Mouse (Mus musculus): ENCODE results near the gene Setd1a. TPM values are rescaled to one million over a fixed set of nuclear protein-coding genes. Genes with fewer than 3 reads are reported as not detected.

Gene Setd1a
- polyA plus RNA-seq, 1 experiment from 2014 or later = 6.2 TPM

- no peak overlapping the region for H3K4me2 ChIP-seq (ENCODE audit: low read depth, low read length)
- H3K4me3 ChIP-seq (ENCODE audit: low read length) = no peak overlapping the region
- H3K9ac ChIP-seq (ENCODE audit: low read depth, low read length) = no peak overlapping the region
- no peaks in the 10 kb centered on the region for H3K27me3 ChIP-seq (replicated peaks; ENCODE audit: control insufficient read depth, insufficient read depth, low read length)
- H3K27ac ChIP-seq (ENCODE audit: low read length) = peak overlapping the region; percentile 59
- peaks cover 4% of the 10 kb centered on the region; the same call in 1 of the 2 replicates for H3K36me3 ChIP-seq (ENCODE audit: control insufficient read depth, insufficient read depth, low read length)
- H3K4me1 ChIP-seq (ENCODE audit: control insufficient read depth, insufficient read depth, low read length) = peaks cover 9% of the 10 kb centered on the region; the same call in 1 of the 2 replicates
- ATAC-seq = peak; percentile 67
- WGBS = 33% methylated on average over 7 of the region's 7 CpGs
- H3K9me3 ChIP-seq (ENCODE audit: control insufficient read depth, low read length) = no peaks in the 10 kb centered on the region
Measured at GRCm38 (mm10) chr7:127761026-127761425, 15.4 kb upstream of the Setd1a start.

- H3K4me1 ChIP-seq (ENCODE audit: control insufficient read depth, insufficient read depth, low read length) = peaks cover 14% of the 10 kb centered on the region
- H3K36me3 ChIP-seq (ENCODE audit: control insufficient read depth, insufficient read depth, low read length) = peaks cover 8% of the 10 kb centered on the region; the same call in 1 of the 2 replicates
- H3K9ac ChIP-seq (ENCODE audit: low read depth, low read length) = no peak overlapping the region
- no peak for ATAC-seq
- no peaks in the 10 kb centered on the region for H3K27me3 ChIP-seq (replicated peaks; ENCODE audit: control insufficient read depth, insufficient read depth, low read length)
- no peaks in the 10 kb centered on the region for H3K9me3 ChIP-seq (ENCODE audit: control insufficient read depth, low read length)
- no peak overlapping the region for H3K27ac ChIP-seq (ENCODE audit: low read length)
- no peak overlapping the region for H3K4me3 ChIP-seq (ENCODE audit: low read length)
- no peak overlapping the region for H3K4me2 ChIP-seq (ENCODE audit: low read depth, low read length)
- WGBS = 88% methylated on average over 4 of the region's 4 CpGs
Measured at GRCm38 (mm10) chr7:127763642-127764041, 12.8 kb upstream of the Setd1a start.

GRCm38 (mm10) chr7:127765756-127766155 lies 10.7 kb upstream of the Setd1a start:
- ATAC-seq = no peak
- H3K27ac ChIP-seq (ENCODE audit: low read length) = no peak overlapping the region
- no peak overlapping the region for H3K4me2 ChIP-seq (ENCODE audit: low read depth, low read length)
- no peak overlapping the region for H3K9ac ChIP-seq (ENCODE audit: low read depth, low read length)
- peaks cover 13% of the 10 kb centered on the region for H3K4me1 ChIP-seq (ENCODE audit: control insufficient read depth, insufficient read depth, low read length)
- 79% methylated on average over 2 of the region's 2 CpGs for WGBS
- no peaks in the 10 kb centered on the region for H3K27me3 ChIP-seq (replicated peaks; ENCODE audit: control insufficient read depth, insufficient read depth, low read length)
- no peaks in the 10 kb centered on the region for H3K9me3 ChIP-seq (ENCODE audit: control insufficient read depth, low read length)
- H3K4me3 ChIP-seq (ENCODE audit: low read length) = no peak overlapping the region
- peaks cover 8% of the 10 kb centered on the region; the same call in 1 of the 2 replicates for H3K36me3 ChIP-seq (ENCODE audit: control insufficient read depth, insufficient read depth, low read length)

DNA sequence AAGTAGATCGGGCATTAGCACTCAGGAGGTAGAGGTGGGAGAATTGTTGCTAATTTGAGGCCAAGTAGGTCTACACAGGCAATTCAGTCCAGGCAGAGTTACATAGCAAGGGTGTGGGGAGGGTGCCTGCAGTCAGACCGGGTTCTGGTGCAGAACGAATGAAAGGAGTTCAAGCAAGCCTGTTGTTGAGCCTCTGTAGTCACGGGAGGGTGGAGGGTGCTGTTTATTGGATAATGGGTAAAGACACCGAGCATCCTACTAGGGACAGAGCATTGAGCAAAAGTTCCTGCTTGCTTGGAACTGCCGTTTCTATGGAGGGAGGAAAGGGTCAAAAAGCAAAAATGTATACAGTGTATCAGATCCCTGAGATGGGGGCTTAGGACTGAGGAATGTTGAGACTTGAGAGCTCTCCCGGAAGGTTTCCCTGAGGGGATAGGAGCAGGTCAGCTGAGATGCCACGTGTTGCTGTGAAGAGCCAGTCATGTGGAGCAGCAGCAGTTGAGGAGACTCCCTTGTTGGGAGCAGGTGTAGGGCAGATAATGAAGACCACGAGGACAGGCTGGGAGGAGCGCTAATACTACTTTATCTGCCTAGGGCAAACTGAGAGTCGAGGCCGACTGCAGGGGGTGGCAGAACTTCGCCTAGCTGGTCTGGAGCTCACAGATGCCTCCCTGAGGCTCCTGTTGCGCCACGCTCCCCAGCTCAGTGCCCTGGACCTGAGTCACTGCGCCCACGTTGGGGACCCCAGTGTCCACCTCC lies 9.4 kb upstream of the Setd1a start:
- Histone ChIP-seq H3K4me1 (ENCODE audit: control insufficient read depth, insufficient read depth, low read length) (peaks cover 17% of the 10 kb centered on the region), H3K9me3 (ENCODE audit: control insufficient read depth, low read length) (no peaks in the 10 kb centered on the region), H3K27me3 (replicated peaks; ENCODE audit: control insufficient read depth, insufficient read depth, low read length) (no peaks in the 10 kb centered on the region), H3K4me2 (ENCODE audit: low read depth, low read length) (no peak overlapping the region), H3K4me3 (ENCODE audit: low read length) (no peak overlapping the region), H3K36me3 (ENCODE audit: control insufficient read depth, insufficient read depth, low read length) (peaks cover 8% of the 10 kb centered on the region; the same call in 1 of the 2 replicates), H3K27ac (ENCODE audit: low read length) (no peak overlapping the region), H3K9ac (ENCODE audit: low read depth, low read length) (no peak overlapping the region)
- no peak for ATAC-seq
- 79% methylated on average over 17 of the region's 17 CpGs for WGBS

- Histone ChIP-seq H3K4me3 (ENCODE audit: low read length) (no peak overlapping the region), H3K27me3 (replicated peaks; ENCODE audit: control insufficient read depth, insufficient read depth, low read length) (no peaks in the 10 kb centered on the region), H3K27ac (ENCODE audit: low read length) (no peak overlapping the region), H3K4me2 (ENCODE audit: low read depth, low read length) (no peak overlapping the region), H3K4me1 (ENCODE audit: control insufficient read depth, insufficient read depth, low read length) (peaks cover 17% of the 10 kb centered on the region), H3K36me3 (ENCODE audit: control insufficient read depth, insufficient read depth, low read length) (peaks cover 8% of the 10 kb centered on the region; the same call in 1 of the 2 replicates), H3K9me3 (ENCODE audit: control insufficient read depth, low read length) (no peaks in the 10 kb centered on the region), H3K9ac (ENCODE audit: low read depth, low read length) (no peak overlapping the region)
- 92% methylated on average over 19 of the region's 19 CpGs for WGBS
- ATAC-seq = no peak
Measured at GRCm38 (mm10) chr7:127767671-127768345, 8.7 kb upstream of the Setd1a start.

DNA sequence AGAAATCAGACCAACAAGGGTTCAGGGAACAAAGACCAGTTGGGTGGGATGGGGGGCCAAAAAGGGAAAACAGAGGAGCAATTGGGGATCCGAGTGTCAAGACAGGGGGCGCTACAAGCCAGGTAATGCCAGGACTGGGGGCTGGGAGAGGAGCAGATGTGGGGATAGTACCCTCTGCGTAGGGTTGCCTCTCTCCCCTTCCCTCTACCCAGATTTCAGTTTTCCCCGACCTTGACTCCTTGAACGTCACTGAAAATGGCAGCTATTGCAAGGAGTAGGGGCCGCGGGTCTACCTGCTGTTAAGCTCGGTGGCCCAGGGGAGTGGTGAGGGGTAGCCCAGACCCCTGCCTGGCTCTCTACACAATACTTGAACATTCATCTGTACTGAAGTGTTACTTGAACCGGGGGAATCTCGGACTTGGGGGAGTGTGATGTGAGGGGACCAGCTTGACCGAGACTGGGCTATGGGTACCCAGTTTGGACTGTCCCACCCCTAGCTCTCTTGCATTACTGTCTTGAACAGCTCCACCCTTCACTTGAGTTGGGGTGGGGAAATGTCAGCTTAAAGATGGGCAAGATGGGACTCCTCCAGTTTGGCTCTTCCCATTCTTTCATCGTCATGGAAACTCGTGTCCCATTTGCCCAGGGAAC lies 8.0 kb upstream of the Setd1a start:
- H3K4me1 ChIP-seq (ENCODE audit: control insufficient read depth, insufficient read depth, low read length) = peaks cover 17% of the 10 kb centered on the region
- H3K27ac ChIP-seq (ENCODE audit: low read length) = peak overlapping the region; percentile 43; the same call in 1 of the 2 replicates
- no peak overlapping the region for H3K4me2 ChIP-seq (ENCODE audit: low read depth, low read length)
- no peaks in the 10 kb centered on the region for H3K9me3 ChIP-seq (ENCODE audit: control insufficient read depth, low read length)
- no peak overlapping the region for H3K4me3 ChIP-seq (ENCODE audit: low read length)
- WGBS = 49% methylated on average over 13 of the region's 13 CpGs
- H3K36me3 ChIP-seq (ENCODE audit: control insufficient read depth, insufficient read depth, low read length) = peaks cover 5% of the 10 kb centered on the region; the same call in 1 of the 2 replicates
- H3K9ac ChIP-seq (ENCODE audit: low read depth, low read length) = no peak overlapping the region
- no peak; the same call in 1 of the 2 replicates for ATAC-seq
- H3K27me3 ChIP-seq (replicated peaks; ENCODE audit: control insufficient read depth, insufficient read depth, low read length) = no peaks in the 10 kb centered on the region

DNA sequence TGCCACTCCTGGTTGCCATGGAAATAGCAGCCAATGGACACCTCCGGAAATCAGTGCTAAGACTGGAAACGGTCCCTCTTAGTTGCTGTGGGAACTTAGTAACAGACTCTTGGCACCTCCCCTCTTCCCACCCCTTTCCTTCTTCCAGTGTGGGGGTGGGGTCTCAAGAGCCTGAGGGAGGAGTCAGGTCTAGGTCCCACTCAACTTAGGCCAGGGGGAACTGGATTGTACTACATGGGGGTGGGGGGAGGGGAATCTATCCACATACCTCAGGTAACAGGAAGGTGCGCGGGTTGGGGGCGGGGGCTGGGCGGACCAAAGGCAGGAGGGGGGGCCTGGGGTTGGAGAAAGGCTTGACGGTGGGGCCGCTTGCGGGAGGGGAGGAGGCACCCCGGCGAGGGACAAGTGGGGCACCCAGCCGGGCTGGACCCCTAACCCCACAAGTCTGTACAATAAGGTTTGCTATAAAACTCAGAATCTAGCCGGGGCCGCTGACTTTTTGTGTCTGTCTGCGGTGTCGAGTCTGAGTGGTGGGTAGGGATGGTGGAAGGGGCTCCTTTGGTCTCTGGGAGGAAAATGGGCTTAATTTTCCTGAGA lies 7.4 kb upstream of the Setd1a start:
- Histone ChIP-seq H3K27me3 (replicated peaks; ENCODE audit: control insufficient read depth, insufficient read depth, low read length) (no peaks in the 10 kb centered on the region), H3K4me1 (ENCODE audit: control insufficient read depth, insufficient read depth, low read length) (peaks cover 17% of the 10 kb centered on the region), H3K9ac (ENCODE audit: low read depth, low read length) (peak overlapping the region; percentile 97), H3K4me3 (ENCODE audit: low read length) (peak overlapping the region; percentile 84), H3K4me2 (ENCODE audit: low read depth, low read length) (peak overlapping the region; percentile 74), H3K36me3 (ENCODE audit: control insufficient read depth, insufficient read depth, low read length) (0 out of 2 replicates have a peak, but pooled peaks cover 5% of the 10 kb centered on the region), H3K9me3 (ENCODE audit: control insufficient read depth, low read length) (no peaks in the 10 kb centered on the region), H3K27ac (ENCODE audit: low read length) (peak overlapping the region; percentile 90)
- WGBS = 3% methylated on average over 16 of the region's 16 CpGs
- peak; percentile 85 for ATAC-seq

- WGBS = under 1% methylated on average over 24 of the region's 24 CpGs
- H3K4me2 ChIP-seq (ENCODE audit: low read depth, low read length) = peak within 1 kb of the TSS; percentile 74
- peak within 1 kb of the TSS; percentile 90 for H3K27ac ChIP-seq (ENCODE audit: low read length)
- peak; percentile 81 for ATAC-seq
- H3K4me1 ChIP-seq (ENCODE audit: control insufficient read depth, insufficient read depth, low read length) = peaks cover 17% of the 10 kb centered on the region
- 0 out of 2 replicates have a peak, but pooled peaks cover 5% of the 10 kb centered on the region for H3K36me3 ChIP-seq (ENCODE audit: control insufficient read depth, insufficient read depth, low read length)
- no peaks in the 10 kb centered on the region for H3K9me3 ChIP-seq (ENCODE audit: control insufficient read depth, low read length)
- peak within 1 kb of the TSS; percentile 97 for H3K9ac ChIP-seq (ENCODE audit: low read depth, low read length)
- peak within 1 kb of the TSS; percentile 84 for H3K4me3 ChIP-seq (ENCODE audit: low read length)
- no peaks in the 10 kb centered on the region for H3K27me3 ChIP-seq (replicated peaks; ENCODE audit: control insufficient read depth, insufficient read depth, low read length)
Measured at GRCm38 (mm10) chr7:127769651-127770038, 6.8 kb upstream of the Setd1a start, which contains the start of gene Orai3. Gene Orai3, plus strand, starts transcription at chr7:127769815.
